Mouse (Mus musculus): Measurements from ENCODE around the gene Psmb8. TPM values are rescaled to one million over a fixed set of nuclear protein-coding genes. Genes with fewer than 3 reads are reported as not detected.

Psmb8 gene
- total and polyA plus RNA-seq, 3 experiments: 133 to 144 TPM; not detected in 1

- Histone ChIP-seq H3K79me2 (ENCODE audit: control insufficient read depth, insufficient read depth, low read length, poor library complexity) (no peaks in the 10 kb centered on the region), H3K4me1 (ENCODE audit: control insufficient read depth in 1 of 2, insufficient read depth in 2 of 2, low read length in 2 of 2) (0 out of 4 replicates have a peak, but pooled peaks cover 0 to 3% of the 10 kb centered on the region in 2 experiments), H3K36me3 (ENCODE audit: control insufficient read depth in 1 of 2, insufficient read depth in 2 of 2, low read length in 2 of 2) (peaks cover 0 to 3% of the 10 kb centered on the region in 2 experiments; a peak in 2 of 4 replicates), H3K9me3 (replicated peaks; ENCODE audit: insufficient read depth, low read length) (no peaks in the 10 kb centered on the region), H3K27ac (ENCODE audit: control insufficient read depth, low read depth, low read length) (peak overlapping the region; percentile 83), H3K9ac (ENCODE audit: control insufficient read depth, low read depth, low read length, poor library complexity, severe bottlenecking) (peak overlapping the region; percentile 63), H3K4me3 (ENCODE audit: control insufficient read depth in 1 of 2, insufficient read depth in 1 of 2, low read depth in 2 of 2, low read length in 2 of 2) (peak overlapping the region; percentile 59 to 75), H3K27me3 (ENCODE audit: control insufficient read depth in 1 of 2, insufficient read depth in 2 of 2, low read length in 2 of 2) (no peaks in the 10 kb centered on the region)
- peak; percentile 95 for DNase-seq (ENCODE audit: low read depth, low spot score)
- TF ChIP-seq UBTF (IDR thresholded peaks at IDR 0.05; ENCODE audit: borderline replicate concordance, insufficient read depth, low read depth, low read length): no peak
- peak; percentile 95 for TF ChIP-seq SMC3 (IDR thresholded peaks at IDR 0.05; ENCODE audit: low read depth, low read length)
- TF ChIP-seq SIN3A (IDR thresholded peaks at IDR 0.05; ENCODE audit: low read length): peak; percentile 87
- TF ChIP-seq NRF1 (IDR thresholded peaks at IDR 0.05; ENCODE audit: insufficient read depth, low read depth, low read length, poor library complexity, severe bottlenecking): 0 out of 2 replicates have a peak, but pooled peaks have one; percentile 25
- 0 out of 2 replicates have a peak, but pooled peaks have one; percentile 35 for TF ChIP-seq ZMIZ1 (IDR thresholded peaks at IDR 0.05; ENCODE audit: low read depth, low read length)
- no peak for TF ChIP-seq MAFK (IDR thresholded peaks at IDR 0.05; ENCODE audit: borderline replicate concordance, low read depth, low read length)
- peak; percentile 77 for TF ChIP-seq ELF1 (IDR thresholded peaks at IDR 0.05; ENCODE audit: low read depth, low read length)
- TF ChIP-seq EP300 (IDR thresholded peaks at IDR 0.05; ENCODE audit: low read depth in 1 of 2, low read length in 2 of 2): no peak
- TF ChIP-seq NELFE (IDR thresholded peaks at IDR 0.05; ENCODE audit: low read depth, low read length): peak; percentile 30
- TF ChIP-seq MYC (IDR thresholded peaks at IDR 0.05; ENCODE audit: low read depth, low read length): peak; percentile 61
- peak; percentile 98 for TF ChIP-seq RAD21 (IDR thresholded peaks at IDR 0.05; ENCODE audit: low read depth, low read length)
- 0 out of 2 replicates have a peak, but pooled peaks have one; percentile 15 for TF ChIP-seq TCF12 (IDR thresholded peaks at IDR 0.05; ENCODE audit: low read depth, low read length)
- TF ChIP-seq ETS1 (IDR thresholded peaks at IDR 0.05; ENCODE audit: low read depth, low read length): peak; percentile 33; the same call in 1 of the 2 replicates
- TF ChIP-seq GABPA (IDR thresholded peaks at IDR 0.05; ENCODE audit: low read depth, low read length): no peak
- 0 out of 2 replicates have a peak, but pooled peaks have one; percentile 18 for TF ChIP-seq KAT2A (conservative IDR thresholded peaks at IDR 0.05; ENCODE audit: low read depth, low read length)
- TF ChIP-seq CTCF (IDR thresholded peaks at IDR 0.05 in 2 of 3, conservative IDR thresholded peaks at IDR 0.05 in 1 of 3; ENCODE audit: control insufficient read depth in 1 of 3, insufficient read depth in 1 of 3, low read depth in 2 of 3, low read length in 3 of 3, poor library complexity in 1 of 3, severe bottlenecking in 1 of 3): peak; percentile 82 to 97 (median 84)
- peak; percentile 57 for TF ChIP-seq MXI1 (IDR thresholded peaks at IDR 0.05; ENCODE audit: low read depth, low read length)
- no peak; the same call in 1 of the 2 replicates for TF ChIP-seq MAX (IDR thresholded peaks at IDR 0.05; ENCODE audit: low read length)
- TF ChIP-seq TAL1 (IDR thresholded peaks at IDR 0.05; ENCODE audit: low read length): no peak
- TF ChIP-seq JUND (IDR thresholded peaks at IDR 0.05; ENCODE audit: low read depth, low read length): peak; percentile 53; the same call in 1 of the 2 replicates
- no peak for TF ChIP-seq USF2 (IDR thresholded peaks at IDR 0.05; ENCODE audit: borderline replicate concordance in 1 of 2, insufficient read depth in 1 of 2, low read depth in 1 of 2, low read length in 2 of 2)
- no peak for TF ChIP-seq GATA1 (IDR thresholded peaks at IDR 0.05; ENCODE audit: low read depth, low read length)
- TF ChIP-seq CHD1 (IDR thresholded peaks at IDR 0.05; ENCODE audit: low read depth, low read length): no peak
- 0 out of 2 replicates have a peak, but pooled peaks have one; percentile 35 for TF ChIP-seq ZNF384 (IDR thresholded peaks at IDR 0.05; ENCODE audit: low read depth, low read length)
- TF ChIP-seq RCOR1 (IDR thresholded peaks at IDR 0.05; ENCODE audit: low read depth, low read length): peak; percentile 54; the same call in 1 of the 2 replicates
- TF ChIP-seq POLR2AphosphoS5 (IDR thresholded peaks at IDR 0.05; ENCODE audit: borderline replicate concordance, low read depth, low read length): no peak
- peak in 1 of 2 experiments; percentile 66; a peak in 2 of 4 replicates for TF ChIP-seq POLR2A (IDR thresholded peaks at IDR 0.05; ENCODE audit: control insufficient read depth in 1 of 2, insufficient read depth in 1 of 2, low read depth in 1 of 2, low read length in 2 of 2, poor library complexity in 1 of 2)
- peak; percentile 68; the same call in 1 of the 2 replicates for TF ChIP-seq MAZ (IDR thresholded peaks at IDR 0.05; ENCODE audit: low read depth, low read length)
- TF ChIP-seq MEF2A (IDR thresholded peaks at IDR 0.05; ENCODE audit: extremely low read depth, insufficient replicate concordance, low read depth, low read length, poor library complexity, severe bottlenecking): no peak
- TF ChIP-seq BHLHE40 (IDR thresholded peaks at IDR 0.05; ENCODE audit: borderline replicate concordance, low read depth, low read length): no peak
- TF ChIP-seq HCFC1 (IDR thresholded peaks at IDR 0.05; ENCODE audit: low read depth, low read length): peak; percentile 44
- no peak for TF ChIP-seq USF1 (IDR thresholded peaks at IDR 0.05; ENCODE audit: low read depth, low read length)
- TF ChIP-seq E2F4 (IDR thresholded peaks at IDR 0.05; ENCODE audit: borderline replicate concordance, low read depth, low read length): no peak
- TF ChIP-seq ZKSCAN1 (IDR thresholded peaks at IDR 0.05; ENCODE audit: low read depth, low read length): no peak
- TF ChIP-seq TBP (IDR thresholded peaks at IDR 0.05; ENCODE audit: low read depth, low read length): peak; percentile 71
These were observed 26.5 kb upstream of the Psmb8 start for GRCm38 (mm10) chr17:34170877-34171498.
